Mouse (Mus musculus) bone marrow, adult 2 months (tissue): ENCODE results near the gene Hhipl1. TPM values are rescaled to one million over a fixed set of nuclear protein-coding genes. Genes with fewer than 3 reads are reported as not detected.

Experiments
- H3K27ac ChIP-seq: fragments of 200-500 bp; 2 replicates; pipeline ENCODE4 v1.5.1; 2012; ENCODE audit warnings: low read depth, mild to moderate bottlenecking, control low read depth, inconsistent platforms, low read length; ENCODE audit not compliant: control insufficient read depth, poor library complexity, insufficient read depth
- H3K4me1 ChIP-seq: fragments of 200-500 bp; 2 replicates; pipeline ENCODE4 v1.6.1; 2011; ENCODE audit warnings: low read length; ENCODE audit not compliant: control insufficient read depth, insufficient read depth
- H3K4me3 ChIP-seq: fragments of 200-500 bp; replicated peaks from 2 replicates; pipeline ENCODE3; 2011; ENCODE audit warnings: mild to moderate bottlenecking, low read depth, low read length, control low read depth; ENCODE audit not compliant: control insufficient read depth
- CTCF ChIP-seq: fragments of 200-500 bp; IDR thresholded peaks from 2 replicates; pipeline ENCODE4 v1.5.1; 2011; ENCODE audit warnings: low read length, control low read depth; ENCODE audit not compliant: control insufficient read depth, insufficient read depth
- POLR2A ChIP-seq: fragments of 200-500 bp; IDR thresholded peaks from 2 replicates; pipeline ENCODE4 v1.6.1; 2011; ENCODE audit warnings: low read depth, mild to moderate bottlenecking, control low read depth, low read length, borderline replicate concordance; ENCODE audit not compliant: control insufficient read depth
- WGBS: fragments of 180-500 bp; shearing (Covaris S2); methylation state at CpG from one replicate; pipeline ENCODE4 v1.1.7; 2018; 5-methylcytosine and 5-hydroxymethylcytosine counted together
- polyA plus RNA-seq: library from polyadenylated mRNA; stranded (reverse); fragments of >200 nt; gene quantifications from 2 replicates; pipeline ENCODE4 v1.2.4, GENCODE M21; 2011; ENCODE audit warnings: low replicate concordance; ENCODE audit not compliant: missing spikeins, insufficient read depth, insufficient read length

Hhipl1 gene
- polyA plus RNA-seq, 1 experiment: not detected

- H3K27ac ChIP-seq: no peak overlapping the region
- TF ChIP-seq POLR2A: no peak
- no peak for TF ChIP-seq CTCF
- H3K4me1 ChIP-seq: no peaks in the 10 kb centered on the region
- H3K4me3 ChIP-seq: no peak overlapping the region
- 66% methylated on average over 8 of the region's 8 CpGs for WGBS
These were observed 898 bp upstream of the Hhipl1 start for GRCm38 (mm10) chr12:108305172-108305571.

DNA sequence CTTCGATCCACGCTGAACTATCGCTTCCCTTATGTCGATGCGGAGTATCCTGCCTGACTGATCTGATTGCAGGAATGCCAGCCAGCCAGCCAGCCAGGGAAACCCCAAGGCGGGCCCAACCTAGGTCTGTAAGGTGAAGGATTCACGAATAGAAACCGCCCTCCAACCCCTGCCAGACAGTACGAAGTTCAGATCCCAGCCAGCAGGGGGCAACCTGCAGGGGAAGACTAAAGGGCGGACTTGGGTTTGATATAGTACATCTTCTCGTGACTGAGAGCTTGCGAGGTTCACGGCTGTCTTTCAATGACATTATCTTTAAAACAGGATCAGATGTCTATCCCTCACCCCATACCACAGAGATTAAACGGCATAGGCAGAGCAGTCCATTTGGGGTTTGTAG, 1.5 kb downstream of the Hhipl1 start:
- Histone ChIP-seq H3K4me1 (no peaks in the 10 kb centered on the region), H3K4me3 (no peak overlapping the region), H3K27ac (no peak overlapping the region)
- TF ChIP-seq CTCF: peak; percentile 61
- TF ChIP-seq POLR2A: no peak
- WGBS: 14% methylated on average over 14 of the region's 14 CpGs

DNA sequence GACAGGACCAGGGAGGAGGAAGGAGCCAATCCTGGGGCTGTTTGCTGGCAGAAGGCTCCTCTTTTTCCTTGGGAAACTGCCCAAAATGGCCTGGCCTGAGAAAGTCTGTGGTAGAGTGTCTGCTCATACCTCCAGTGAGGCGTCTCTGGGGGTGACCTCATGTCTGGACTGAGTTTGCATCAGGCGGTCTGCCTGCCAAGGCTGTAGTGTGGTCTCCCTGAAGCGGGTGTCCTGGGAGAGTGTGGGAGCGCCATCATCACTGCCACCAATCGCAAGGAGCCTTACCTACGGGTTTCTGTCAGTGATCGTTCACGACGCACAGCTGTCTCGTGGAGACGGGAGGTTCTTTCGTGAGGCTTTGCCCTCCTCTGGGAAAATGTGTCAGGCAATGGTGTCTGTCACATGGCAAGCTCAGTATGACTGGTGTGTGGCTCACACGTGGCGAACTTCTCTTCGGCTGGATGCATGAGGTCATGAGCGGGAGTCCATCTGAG, 2.3 kb downstream of the Hhipl1 start:
- H3K4me3 ChIP-seq: no peak overlapping the region
- no peak overlapping the region for H3K27ac ChIP-seq
- whole genome bisulfite sequencing: 86% methylated on average over 16 of the region's 16 CpGs
- H3K4me1 ChIP-seq: no peaks in the 10 kb centered on the region
- TF ChIP-seq POLR2A (no peak), CTCF (no peak)

- Histone ChIP-seq H3K27ac (no peak overlapping the region), H3K4me1 (no peaks in the 10 kb centered on the region), H3K4me3 (no peak overlapping the region)
- WGBS: 20% methylated on average over 7 of the region's 8 CpGs
- TF ChIP-seq POLR2A (no peak), CTCF (no peak)
These were observed 3.2 kb downstream of the Hhipl1 start for GRCm38 (mm10) chr12:108309116-108309794.

DNA sequence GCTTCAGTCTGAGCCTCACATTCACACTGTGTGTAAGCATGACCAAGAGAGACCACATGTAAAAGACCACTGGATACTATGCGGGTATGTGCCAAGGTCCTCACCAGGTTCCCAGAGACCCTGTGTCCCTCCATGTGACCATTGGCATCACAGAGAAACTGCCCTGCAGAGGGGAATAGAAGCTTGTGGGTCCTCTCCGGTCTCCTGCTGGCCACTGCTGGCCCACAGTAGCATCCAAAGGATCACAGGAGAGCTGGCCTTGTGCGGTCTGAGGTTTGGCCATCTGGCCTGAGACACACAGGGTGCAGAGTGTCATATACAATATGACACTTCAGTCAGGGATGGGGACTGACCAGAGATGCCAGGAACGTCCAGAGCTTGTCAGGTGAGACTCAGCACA, 4.0 kb downstream of the Hhipl1 start:
- Histone ChIP-seq H3K4me3 (no peak overlapping the region), H3K27ac (no peak overlapping the region), H3K4me1 (no peaks in the 10 kb centered on the region)
- WGBS: 70% methylated on average over 4 of the region's 4 CpGs
- TF ChIP-seq CTCF (no peak), POLR2A (no peak)

GRCm38 (mm10) chr12:108310456-108311027, 4.5 kb downstream of the Hhipl1 start:
- no peak overlapping the region for H3K27ac ChIP-seq
- TF ChIP-seq POLR2A (no peak), CTCF (no peak)
- H3K4me3 ChIP-seq: no peak overlapping the region
- H3K4me1 ChIP-seq: no peaks in the 10 kb centered on the region
- 57% methylated on average over 7 of the region's 7 CpGs for WGBS

GRCm38 (mm10) chr12:108311741-108312290, 5.7 kb downstream of the Hhipl1 start:
- H3K27ac ChIP-seq: no peak overlapping the region; the same call in 1 of the 2 replicates
- no peak overlapping the region for H3K4me3 ChIP-seq
- 87% methylated on average over 27 of the region's 27 CpGs for WGBS

GRCm38 (mm10) chr12:108312432-108312851, 6.4 kb downstream of the Hhipl1 start:
- no peak for TF ChIP-seq POLR2A
- no peak for TF ChIP-seq CTCF
- no peak overlapping the region for H3K27ac ChIP-seq
- H3K4me1 ChIP-seq: no peaks in the 10 kb centered on the region
- H3K4me3 ChIP-seq: no peak overlapping the region
- WGBS: 68% methylated on average over 6 of the region's 6 CpGs

More at GRCm38 (mm10) chr12:108311741-108312290, 5.7 kb downstream of the Hhipl1 start:
- no peaks in the 10 kb centered on the region for H3K4me1 ChIP-seq
- no peak for TF ChIP-seq POLR2A
